Mouse (Mus musculus) v-Abl transformed pro-B cells (cell line): ENCODE measurements around the gene Ugt1a6a.
"Not testable (repeated sequence)": the region's sequence is repeated elsewhere in the genome, so short reads cannot be mapped to it uniquely, and the experiment has no call there.

ENCODE experiments used
- in situ Hi-C, 2 experiments: fragments of 400-800 bp; cut with MboI; formaldehyde crosslinking; loops; one replicate each; pipeline ENCODE4 v1.15.1; 2025; ENCODE audit not compliant: unreplicated experiment in 2 of 2

The Ugt1a6a gene

GRCm38 (mm10) chr1:88205294-88205922 lies 70.8 kb downstream of the Ugt1a6a start, which contains the start of gene Dnajb3:
Gene Dnajb3 (minus strand): TSS chr1:88205782.
- in situ Hi-C loops, result no loop called here

- in situ Hi-C loops, result no loop called here
These were observed 72.4 kb downstream of the Ugt1a6a start for GRCm38 (mm10) chr1:88206843-88207479.

GRCm38 (mm10) chr1:88211812-88212211 lies 77.2 kb downstream of the Ugt1a6a start, which contains the start of gene Ugt1a1:
Gene Ugt1a1 (plus strand): TSS chr1:88211959.
- in situ Hi-C loops, result no loop called here

- in situ Hi-C loops, result no loop called here
These were observed 77.9 kb downstream of the Ugt1a6a start for GRCm38 (mm10) chr1:88212341-88213045.

- in situ Hi-C loops, result no loop called here
These were observed 78.5 kb downstream of the Ugt1a6a start for GRCm38 (mm10) chr1:88213061-88213460.

GRCm38 (mm10) chr1:88213766-88214461 lies 79.3 kb downstream of the Ugt1a6a start:
- in situ Hi-C loops, result no loop called here

- in situ Hi-C loops, result no loop called here
These were observed 79.9 kb downstream of the Ugt1a6a start for GRCm38 (mm10) chr1:88214462-88214952.

- in situ Hi-C loops, result no loop called here
These were observed 81.1 kb downstream of the Ugt1a6a start for GRCm38 (mm10) chr1:88215466-88216380.

GRCm38 (mm10) chr1:88216551-88216950 lies 81.9 kb downstream of the Ugt1a6a start:
- in situ Hi-C loops, result no loop called here

GRCm38 (mm10) chr1:88217144-88217543 lies 82.5 kb downstream of the Ugt1a6a start:
- in situ Hi-C loops, result no loop called here

GRCm38 (mm10) chr1:88217576-88217975 lies 83.0 kb downstream of the Ugt1a6a start:
- in situ Hi-C loops, result no loop called here

GRCm38 (mm10) chr1:88218051-88218450 lies 83.4 kb downstream of the Ugt1a6a start:
- in situ Hi-C loops, result no loop called here

- in situ Hi-C loops, result no loop called here
These were observed 84.0 kb downstream of the Ugt1a6a start for GRCm38 (mm10) chr1:88218591-88218990.

GRCm38 (mm10) chr1:88219054-88219453 lies 84.4 kb downstream of the Ugt1a6a start:
- in situ Hi-C loops, result no loop called here

- in situ Hi-C loops, result no loop called here
These were observed 85.7 kb downstream of the Ugt1a6a start for GRCm38 (mm10) chr1:88220336-88220735.

GRCm38 (mm10) chr1:88222216-88222615 lies 87.6 kb downstream of the Ugt1a6a start:
- in situ Hi-C loops, result no loop called here

- in situ Hi-C loops, result not testable (repeated sequence)
These were observed 88.5 kb downstream of the Ugt1a6a start for GRCm38 (mm10) chr1:88223011-88223515.

GRCm38 (mm10) chr1:88223591-88223990 lies 89.0 kb downstream of the Ugt1a6a start:
- in situ Hi-C loops, result no loop called here

GRCm38 (mm10) chr1:88224029-88224776 lies 89.6 kb downstream of the Ugt1a6a start:
- in situ Hi-C loops, result no loop called here
